Mouse (Mus musculus): ENCODE measurements around the gene Tgif1.

DNA sequence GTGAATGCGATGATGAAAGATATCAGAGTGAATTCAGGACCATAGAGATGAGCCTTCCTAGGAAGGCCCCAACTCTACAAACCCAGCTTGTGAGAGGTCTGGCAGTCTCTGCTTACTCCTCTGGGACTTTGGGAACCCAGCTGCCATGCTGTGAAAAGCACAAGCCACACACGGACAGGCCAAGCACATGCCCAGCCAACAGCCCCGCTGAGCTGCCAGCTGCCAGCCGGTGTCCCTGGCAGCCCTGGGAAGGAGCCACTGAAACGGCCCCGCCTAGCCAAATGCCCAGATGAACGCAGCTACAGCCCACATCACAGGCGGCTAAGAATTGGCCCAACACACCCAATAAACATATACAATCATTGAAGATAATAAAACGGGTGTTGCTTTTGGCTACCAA, 41.5 kb upstream of the Tgif1 start:
- TF ChIP-seq CTCF (IDR thresholded peaks at IDR 0.05; ENCODE audit: low read depth): no peak
- no peak for TF ChIP-seq EP300 (IDR thresholded peaks at IDR 0.05; ENCODE audit: low read depth)

Measured in liver, embryonic 14.5 days (tissue).